Mouse (Mus musculus) CH12.LX (cell line): Measurements from ENCODE around the gene Ccdc182. TPM values are rescaled to one million over a fixed set of nuclear protein-coding genes. Genes with fewer than 3 reads are reported as not detected.

Experiments
- DNase-seq: peaks from one replicate; pipeline ENCODE4 v3.0.0-alpha.2; 2013; ENCODE audit errors: extremely low read depth
- H3K27ac ChIP-seq: 2 replicates; pipeline ENCODE4 v1.5.1; 2012; ENCODE audit warnings: low read depth, mild to moderate bottlenecking, control low read depth, moderate library complexity; ENCODE audit not compliant: insufficient read depth
- H3K27me3 ChIP-seq: replicated peaks from 2 replicates; pipeline ENCODE3; 2012; ENCODE audit warnings: inconsistent platforms
- H3K36me3 ChIP-seq, 2 experiments: replicated peaks in 1 of 2; 2 replicates each; pipeline versions ENCODE3 to v1.6.1; 2012; ENCODE audit warnings: inconsistent platforms in 1 of 2, low read length in 1 of 2, mild to moderate bottlenecking in 1 of 2, mixed read lengths in 1 of 2, moderate library complexity in 1 of 2; ENCODE audit not compliant: control insufficient read depth in 1 of 2, insufficient read depth in 1 of 2
- H3K4me1 ChIP-seq, 2 experiments: 2 replicates each; pipeline ENCODE4 v1.6.1; 2012; ENCODE audit warnings: inconsistent platforms in 1 of 2, moderate library complexity in 1 of 2; ENCODE audit not compliant: insufficient read depth in 2 of 2, control insufficient read depth in 1 of 2
- H3K4me2 ChIP-seq: 2 replicates; pipeline ENCODE4 v1.6.1; 2012; ENCODE audit warnings: low read depth, mild to moderate bottlenecking, control low read depth; ENCODE audit not compliant: poor library complexity, insufficient read depth, severe bottlenecking
- H3K4me3 ChIP-seq, 3 experiments: fragments of 150-350 bp in 1 of 3; sonication (generic) in 1 of 3; replicated peaks in 1 of 3; 2 replicates each; pipeline versions ENCODE3 to v1.5.1; 2011 to 2012; ENCODE audit warnings: low read depth in 2 of 3, low read length in 2 of 3, mild to moderate bottlenecking in 2 of 3, moderate library complexity in 2 of 3, control low read depth in 1 of 3, improper control_type of control experiment in 1 of 3, inconsistent platforms in 1 of 3, mixed read lengths in 1 of 3; ENCODE audit not compliant: poor library complexity in 1 of 3
- H3K79me2 ChIP-seq: replicated peaks from 2 replicates; pipeline ENCODE4 v1.6.1; 2012; ENCODE audit warnings: mild to moderate bottlenecking, moderate library complexity; ENCODE audit not compliant: control insufficient read depth, poor library complexity, insufficient read depth, severe bottlenecking; ENCODE audit errors: extremely low read depth
- H3K9ac ChIP-seq: 2 replicates; pipeline ENCODE4 v1.6.1; 2012; ENCODE audit warnings: low read depth, mild to moderate bottlenecking, control low read depth, moderate library complexity; ENCODE audit not compliant: insufficient read depth
- H3K9me3 ChIP-seq: replicated peaks from 2 replicates; pipeline ENCODE3; 2012; ENCODE audit warnings: low read length, inconsistent platforms, mixed read lengths
- ETS1 ChIP-seq: conservative IDR thresholded peaks from 2 replicates; pipeline ENCODE4 v1.6.1; 2012; ENCODE audit warnings: low read depth, mild to moderate bottlenecking, inconsistent platforms, low read length, improper control_type of control experiment, moderate library complexity
- GABPA ChIP-seq: IDR thresholded peaks from 2 replicates; pipeline ENCODE4 v1.6.1; 2012; ENCODE audit warnings: low read depth, low read length, improper control_type of control experiment, inconsistent platforms; ENCODE audit not compliant: insufficient replicate concordance
- HCFC1 ChIP-seq: IDR thresholded peaks from 2 replicates; pipeline ENCODE4 v1.6.1; 2012; ENCODE audit warnings: low read depth, mild to moderate bottlenecking, inconsistent platforms, low read length, improper control_type of control experiment
- KAT2A ChIP-seq: IDR thresholded peaks from 2 replicates; pipeline ENCODE4 v1.6.1; 2012; ENCODE audit warnings: low read length, improper control_type of control experiment, inconsistent platforms; ENCODE audit not compliant: insufficient replicate concordance
- MAZ ChIP-seq: IDR thresholded peaks from 2 replicates; pipeline ENCODE4 v1.6.1; 2012; ENCODE audit warnings: low read depth, mild to moderate bottlenecking, inconsistent platforms, low read length, improper control_type of control experiment, moderate library complexity
- NELFE ChIP-seq: IDR thresholded peaks from 2 replicates; pipeline ENCODE4 v1.6.1; 2011; ENCODE audit warnings: low read depth, low read length, improper control_type of control experiment
- NRF1 ChIP-seq: IDR thresholded peaks from 2 replicates; pipeline ENCODE4 v1.6.1; 2014; ENCODE audit warnings: low read depth, mild to moderate bottlenecking, inconsistent platforms, low read length, improper control_type of control experiment, moderate library complexity
- POLR2AphosphoS2 ChIP-seq: IDR thresholded peaks from 2 replicates; pipeline ENCODE4 v1.6.1; 2011; ENCODE audit warnings: low read depth, low read length, improper control_type of control experiment
- RAD21 ChIP-seq: IDR thresholded peaks from 2 replicates; pipeline ENCODE4 v1.6.1; 2011; ENCODE audit warnings: low read depth, mild to moderate bottlenecking, low read length, improper control_type of control experiment, moderate library complexity
- RCOR1 ChIP-seq: conservative IDR thresholded peaks from 2 replicates; pipeline ENCODE4 v1.6.1; 2012; ENCODE audit warnings: low read depth, mild to moderate bottlenecking, inconsistent platforms, low read length, improper control_type of control experiment
- SIN3A ChIP-seq: IDR thresholded peaks from 2 replicates; pipeline ENCODE4 v1.6.1; 2012; ENCODE audit warnings: low read length, improper control_type of control experiment, inconsistent platforms
- TBP ChIP-seq: conservative IDR thresholded peaks from 2 replicates; pipeline ENCODE4 v1.6.1; 2011; ENCODE audit warnings: low read depth, low read length, improper control_type of control experiment
- dilution Hi-C: fragments of 300-500 bp; cut with MboI; formaldehyde crosslinking; loops from 2 replicates; pipeline ENCODE4 v1.14.3; 2020; ENCODE audit warnings: low sequenced_read_pairs; ENCODE audit not compliant: extremely low pct_unique_long_range_greater_than_20kb, extremely low pct_ligation_motif_present
- in situ Hi-C: fragments of 300-500 bp; cut with MboI; formaldehyde crosslinking; loops from 3 replicates; pipeline ENCODE4 v1.14.3; 2019; ENCODE audit warnings: low sequenced_read_pairs, low pct_ligation_motif_present, low pct_unique_long_range_greater_than_20kb, mixed read lengths
- polyA plus RNA-seq: library from polyadenylated mRNA; unstranded; fragments of >175 nt; gene quantifications from 2 replicates; pipeline ENCODE4 v1.2.1, GENCODE M21; 2012; ENCODE audit warnings: low read depth; ENCODE audit not compliant: insufficient read length
- total RNA-seq, 2 experiments: library from RNA; depleted of rRNA; stranded (reverse); fragments of 300-350 nt in 1 of 2; fragments of >200 nt in 1 of 2; gene quantifications; 2 replicates each; pipeline ENCODE4 v1.2.3; 2012 to 2014

Gene Ccdc182
- total and polyA plus RNA-seq, 3 experiments, result not detected

DNA sequence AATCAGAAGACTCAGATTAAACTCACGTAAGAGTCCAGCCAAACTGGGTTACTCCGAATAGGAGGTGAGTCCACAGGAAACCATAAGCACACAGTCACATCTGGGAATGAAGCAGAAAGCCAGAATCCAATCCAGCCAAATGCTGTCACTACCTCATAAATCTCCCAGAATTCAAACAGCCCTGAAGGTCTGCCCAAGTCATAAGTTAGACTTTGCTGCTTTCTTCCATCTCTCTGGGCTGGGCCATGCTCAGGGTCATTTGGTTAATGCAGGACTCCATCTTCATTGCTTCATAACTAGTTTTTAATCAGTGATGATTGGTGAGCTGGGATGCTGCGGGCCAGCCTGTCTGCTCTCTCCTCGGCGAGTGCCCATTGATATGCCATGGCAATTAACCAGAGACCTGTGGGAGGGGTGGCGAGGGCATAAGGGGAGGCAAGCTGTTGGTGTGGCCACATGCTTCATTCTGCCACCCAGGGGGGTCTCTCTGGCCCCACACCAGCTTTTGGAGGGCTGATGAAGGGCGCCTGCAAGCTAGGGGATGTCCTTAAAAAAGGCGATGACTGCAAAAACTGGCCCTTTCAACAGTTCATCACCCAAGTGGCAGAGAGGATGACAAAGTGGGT, 38.6 kb downstream of the Ccdc182 start:
- H3K36me3 ChIP-seq, result peaks cover 0 to 9% of the 10 kb centered on the region in 2 experiments
- H3K27me3 ChIP-seq, result no peaks in the 10 kb centered on the region
- no peak overlapping the region for H3K4me2 ChIP-seq
- no peaks in the 10 kb centered on the region for H3K79me2 ChIP-seq
- peaks cover 0 to 3% of the 10 kb centered on the region in 2 experiments; a peak in 2 of 4 replicates for H3K4me1 ChIP-seq
- no peak overlapping the region for H3K4me3 ChIP-seq
- dilution Hi-C loops, result no loop called here
- no peak overlapping the region for H3K27ac ChIP-seq
- DNase-seq, result no peak
- no peak overlapping the region for H3K9ac ChIP-seq
- in situ Hi-C loops, result no loop called here
- TF ChIP-seq POLR2AphosphoS2 (no peak), ETS1 (no peak)
- H3K9me3 ChIP-seq, result no peaks in the 10 kb centered on the region

DNA sequence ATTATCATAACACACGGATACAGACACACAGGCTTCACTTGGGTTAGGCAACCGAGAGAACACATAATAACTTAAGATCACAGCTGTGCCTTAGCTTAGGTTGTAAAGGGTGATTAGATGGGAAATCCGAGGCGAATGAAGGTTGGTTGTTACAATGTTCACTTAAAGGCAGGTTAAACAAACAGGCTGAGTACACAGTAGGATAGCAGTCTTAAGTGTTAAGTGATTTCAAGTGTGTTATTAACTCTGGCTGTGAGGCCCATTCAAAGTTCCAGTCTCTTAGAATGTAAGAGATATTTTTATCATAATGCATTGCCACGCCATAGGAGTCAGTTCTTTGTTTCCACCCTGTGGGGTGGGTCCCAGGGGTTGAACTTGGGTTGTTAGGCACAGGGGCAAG, 41.0 kb downstream of the Ccdc182 start:
- peaks cover 10 to 25% of the 10 kb centered on the region in 2 experiments for H3K36me3 ChIP-seq
- TF ChIP-seq RCOR1, result no peak
- no peak for TF ChIP-seq RAD21
- TF ChIP-seq SIN3A, result no peak
- TF ChIP-seq TBP, result no peak
- no peak for TF ChIP-seq HCFC1
- H3K4me1 ChIP-seq, result peaks cover 0 to 3% of the 10 kb centered on the region in 2 experiments; a peak in 2 of 4 replicates
- no peak for DNase-seq
- dilution Hi-C loops, result no loop called here
- no peak overlapping the region for H3K27ac ChIP-seq
- no peak overlapping the region for H3K4me3 ChIP-seq
- H3K27me3 ChIP-seq, result no peaks in the 10 kb centered on the region
- no peaks in the 10 kb centered on the region for H3K9me3 ChIP-seq
- no peak overlapping the region for H3K4me2 ChIP-seq
- H3K79me2 ChIP-seq, result no peaks in the 10 kb centered on the region
- in situ Hi-C loops, result no loop called here
- no peak overlapping the region for H3K9ac ChIP-seq

DNA sequence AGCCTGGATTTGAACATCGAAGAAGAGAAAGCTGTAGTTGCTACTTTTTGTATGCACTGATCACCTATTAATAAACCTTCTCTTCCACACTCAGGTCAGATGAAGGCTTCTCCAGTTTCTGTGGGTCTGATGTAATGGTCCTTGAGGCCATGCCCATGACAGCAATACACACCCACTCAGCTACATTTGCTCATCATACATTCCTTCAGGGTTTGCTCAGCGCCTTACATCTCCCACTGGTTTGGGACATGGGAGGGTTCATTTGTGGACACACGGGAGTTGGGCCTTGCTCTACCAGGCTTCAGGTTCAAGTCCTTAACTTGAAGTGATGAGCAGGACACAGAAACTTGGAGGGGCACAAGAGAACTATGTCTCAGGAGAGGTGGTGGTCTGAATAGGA, 44.1 kb downstream of the Ccdc182 start:
- in situ Hi-C loops (no loop called here), dilution Hi-C loops (no loop called here)
- Histone ChIP-seq H3K9me3 (no peaks in the 10 kb centered on the region), H3K27me3 (no peaks in the 10 kb centered on the region), H3K4me3 (no peak overlapping the region), H3K27ac (no peak overlapping the region), H3K36me3 (peaks cover 12 to 38% of the 10 kb centered on the region in 2 experiments), H3K79me2 (no peaks in the 10 kb centered on the region), H3K4me1 (no peaks in the 10 kb centered on the region), H3K9ac (no peak overlapping the region), H3K4me2 (no peak overlapping the region)
- DNase-seq, result no peak
- TF ChIP-seq KAT2A (no peak), MAZ (no peak), GABPA (no peak), NRF1 (no peak), HCFC1 (no peak), NELFE (no peak)

Other genes starting within 250 kb of the Ccdc182 start
- 416 and 617 TPM in 2 replicates for gene Srsf1, start 246.7 kb upstream of the Ccdc182 start, total RNA-seq (2012; rRNA removed)
- 812 and 852 TPM in 2 replicates for gene Srsf1, start 246.7 kb upstream of the Ccdc182 start, total RNA-seq (2014; rRNA removed)
- gene Srsf1, start 246.7 kb upstream of the Ccdc182 start, polyA plus RNA-seq, result 705 and 730 TPM in 2 replicates
- 5.6 and 7.4 TPM in 2 replicates for gene Vezf1, start 225.8 kb upstream of the Ccdc182 start, total RNA-seq (2012; rRNA removed)
- gene Vezf1, start 225.8 kb upstream of the Ccdc182 start, total RNA-seq (2014; rRNA removed), result 8.3 and 9.8 TPM in 2 replicates
- gene Vezf1, start 225.8 kb upstream of the Ccdc182 start, polyA plus RNA-seq, result 10.1 and 11.4 TPM in 2 replicates
- gene Cuedc1, start 196.0 kb upstream of the Ccdc182 start, total RNA-seq (2012; rRNA removed), result 0.34 and 0.47 TPM in 2 replicates
- gene Cuedc1, start 196.0 kb upstream of the Ccdc182 start, total RNA-seq (2014; rRNA removed), result 0.18 and 0.20 TPM in 2 replicates
- 0.51 and 0.76 TPM in 2 replicates for gene Cuedc1, start 196.0 kb upstream of the Ccdc182 start, polyA plus RNA-seq
- gene Mrps23, start 89.7 kb upstream of the Ccdc182 start, total RNA-seq (2012; rRNA removed), result 216 and 227 TPM in 2 replicates
- gene Mrps23, start 89.7 kb upstream of the Ccdc182 start, total RNA-seq (2014; rRNA removed), result 185 and 213 TPM in 2 replicates
- gene Mrps23, start 89.7 kb upstream of the Ccdc182 start, polyA plus RNA-seq, result 233 and 262 TPM in 2 replicates